In the genomic region with DNA sequence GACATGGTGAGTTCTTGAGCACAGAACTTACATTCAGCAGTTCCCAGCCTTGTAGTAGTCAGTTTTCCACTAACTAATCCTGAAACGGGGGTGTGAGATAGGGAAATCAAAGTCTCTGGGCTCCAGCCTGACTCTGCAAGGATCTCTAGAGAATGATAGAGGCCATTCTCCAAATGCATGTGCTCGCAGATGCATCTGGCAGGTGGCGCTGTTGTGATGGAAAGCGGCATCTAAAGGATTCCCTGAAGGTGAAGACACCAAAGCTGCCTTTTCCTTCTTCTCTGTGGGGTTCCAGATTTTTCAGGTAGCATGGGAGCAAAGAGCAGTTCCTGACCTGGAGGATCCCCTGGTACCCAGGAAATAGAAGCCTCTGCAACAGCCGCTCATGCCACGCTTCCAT, we compare ENCODE assay signal across 8 mouse cellular contexts. TPM values are rescaled to one million over a fixed set of nuclear protein-coding genes. Genes with fewer than 3 reads are reported as not detected.
DNase-seq lines count a peak whose midpoint lies in the region; ATAC-seq and TF ChIP-seq lines count a peak whose summit lies in the region.

No protein-coding gene starts in this region.

- no peak; the same call in 1 of the 2 replicates for ATAC-seq in heart, embryonic 12.5 days (ENCODE audit: insufficient number of reproducible peaks, low FRiP score)
- peak; percentile 32; the same call in 1 of the 2 replicates for ATAC-seq in midbrain, embryonic 13.5 days
- 0 out of 2 replicates have a peak, but pooled peaks have one; percentile 7 for ATAC-seq in stomach, embryonic 14.5 days (ENCODE audit: insufficient number of reproducible peaks, insufficient read depth, low FRiP score, low read depth)

- H3K9me3 ChIP-seq in heart, embryonic 12.5 days (replicated peaks): no peaks in the 10 kb centered on the region
- H3K9me3 ChIP-seq in hindbrain, embryonic 10.5 days: no peaks in the 10 kb centered on the region
- H3K9me3 ChIP-seq in midbrain, embryonic 13.5 days: no peaks in the 10 kb centered on the region
- H3K9me3 ChIP-seq in stomach, embryonic 14.5 days (ENCODE audit: control insufficient read depth, low read depth, low read length): no peaks in the 10 kb centered on the region

- H3K36me3 ChIP-seq in heart, embryonic 12.5 days: peaks cover 22% of the 10 kb centered on the region
- no peaks in the 10 kb centered on the region for H3K36me3 ChIP-seq in hindbrain, embryonic 10.5 days
- H3K36me3 ChIP-seq in midbrain, embryonic 13.5 days: 0 out of 2 replicates have a peak, but pooled peaks cover 6% of the 10 kb centered on the region
- H3K36me3 ChIP-seq in stomach, embryonic 14.5 days (ENCODE audit: control insufficient read depth, insufficient read depth, low read length): peaks cover 16% of the 10 kb centered on the region

- 11% methylated on average over 6 of the region's 6 CpGs for WGBS in heart, embryonic 12.5 days
- 17% methylated on average over 6 of the region's 6 CpGs for WGBS in hindbrain, embryonic 10.5 days
- 16% methylated on average over 6 of the region's 6 CpGs for whole genome bisulfite sequencing in midbrain, embryonic 13.5 days
- WGBS in stomach, embryonic 14.5 days: 17% methylated on average over 6 of the region's 6 CpGs

- no peak overlapping the region for H3K4me2 ChIP-seq in heart, embryonic 12.5 days
- H3K4me2 ChIP-seq in midbrain, embryonic 13.5 days (replicated peaks): no peak overlapping the region; the same call in 1 of the 2 replicates
- H3K4me2 ChIP-seq in stomach, embryonic 14.5 days (replicated peaks; ENCODE audit: low read depth, low read length): no peak overlapping the region

- no peak overlapping the region for H3K27ac ChIP-seq in heart, embryonic 12.5 days (ENCODE audit: poor library complexity, severe bottlenecking)
- H3K27ac ChIP-seq in hindbrain, embryonic 10.5 days: no peak overlapping the region
- H3K27ac ChIP-seq in left cerebral cortex, adult 2 months: peak overlapping the region; percentile 70
- no peak overlapping the region for H3K27ac ChIP-seq in midbrain, embryonic 13.5 days
- no peak overlapping the region for H3K27ac ChIP-seq in stomach, embryonic 14.5 days (ENCODE audit: low read length)

- H3K9ac ChIP-seq in heart, embryonic 12.5 days: no peak overlapping the region
- H3K9ac ChIP-seq in midbrain, embryonic 13.5 days (replicated peaks): no peak overlapping the region
- H3K9ac ChIP-seq in stomach, embryonic 14.5 days (replicated peaks; ENCODE audit: low read depth, low read length): no peak overlapping the region

- no peaks in the 10 kb centered on the region for H3K27me3 ChIP-seq in heart, embryonic 12.5 days (replicated peaks)
- H3K27me3 ChIP-seq in hindbrain, embryonic 10.5 days (ENCODE audit: insufficient read depth, poor library complexity, severe bottlenecking): no peaks in the 10 kb centered on the region
- peaks cover 3% of the 10 kb centered on the region; the same call in 1 of the 2 replicates for H3K27me3 ChIP-seq in midbrain, embryonic 13.5 days
- H3K27me3 ChIP-seq in stomach, embryonic 14.5 days (ENCODE audit: control insufficient read depth, insufficient read depth, low read length): no peaks in the 10 kb centered on the region

- DNase-seq in heart, adult 18-20 months: peak; percentile 46 to 82
- peak; percentile 59 to 71 for DNase-seq in adrenal gland, adult 18-20 months (ENCODE audit: low spot score in 2 of 2)
- peak; percentile 53 for DNase-seq in embryo, embryonic 9.5 days (ENCODE audit: extremely low spot score)
- DNase-seq in hindbrain, embryonic 10.5 days (ENCODE audit: low spot score): peak; percentile 58
- DNase-seq in left cerebral cortex, adult 2 months (ENCODE audit: extremely low spot score in 1 of 2, low spot score in 2 of 2): peak; percentile 62 to 80

- peak; percentile 73 for TF ChIP-seq CTCF in left cerebral cortex, adult 2 months (IDR thresholded peaks at IDR 0.05)

- H3K4me3 ChIP-seq in heart, embryonic 12.5 days: no peak overlapping the region
- H3K4me3 ChIP-seq in hindbrain, embryonic 10.5 days: no peak overlapping the region
- no peak overlapping the region for H3K4me3 ChIP-seq in left cerebral cortex, adult 2 months
- H3K4me3 ChIP-seq in midbrain, embryonic 13.5 days (replicated peaks): no peak overlapping the region
- no peak overlapping the region for H3K4me3 ChIP-seq in stomach, embryonic 14.5 days (ENCODE audit: low read depth, low read length)

- H3K4me1 ChIP-seq in heart, embryonic 12.5 days (replicated peaks): no peaks in the 10 kb centered on the region
- H3K4me1 ChIP-seq in hindbrain, embryonic 10.5 days (replicated peaks): peaks cover 16% of the 10 kb centered on the region
- H3K4me1 ChIP-seq in midbrain, embryonic 13.5 days (replicated peaks): peaks cover 20% of the 10 kb centered on the region
- no peaks in the 10 kb centered on the region for H3K4me1 ChIP-seq in stomach, embryonic 14.5 days (ENCODE audit: control insufficient read depth, insufficient read depth, low read length)

- intact Hi-C loops in left cerebral cortex, adult 2 months (cut with DNase I): loop anchor here (2.0 kb wide), 1 partner anchor 41 kb away; no protein-coding TSS in a partner anchor

RNA-seq across cellular contexts. Expression of a gene that starts 23.0 kb away (rescaled TPM):
- not detected for total RNA-seq in heart, adult 18-20 months (2021)
- polyA plus RNA-seq in heart, embryonic 12.5 days (2016; fragmentation: Nextera tagmentation; extraction: Ambion mirVana): not detected in 2 replicates
- total RNA-seq in adrenal gland, adult 18-20 months (2021): under 1 TPM in 1 of 2 experiments, not detected in 1; 0.19 TPM
- polyA plus RNA-seq in hindbrain, embryonic 10.5 days (2016; fragmentation: Nextera tagmentation; extraction: Ambion mirVana): not detected in 2 replicates
- total RNA-seq in left cerebral cortex, adult 2 months (2021): under 1 TPM in 1 of 2 experiments, not detected in 1; 0.23 TPM
- not detected in 2 replicates for polyA plus RNA-seq in midbrain, embryonic 13.5 days (2015; fragmentation: Nextera tagmentation; extraction: Ambion mirVana)
- polyA plus RNA-seq in stomach, embryonic 14.5 days (2014; fragmentation: Nextera tagmentation; extraction: Ambion mirVana): not detected in 2 replicates

RNA-seq across cellular contexts. Expression of a gene that starts 33.3 kb away (rescaled TPM):
- 10 to 100 TPM; 20.0 to 27.9 TPM for total RNA-seq in heart, adult 18-20 months (2021)
- 15.2 and 15.4 TPM in 2 replicates for polyA plus RNA-seq in heart, embryonic 12.5 days (2016; fragmentation: Nextera tagmentation; extraction: Ambion mirVana)
- total RNA-seq in adrenal gland, adult 18-20 months (2021): 10 to 100 TPM in 1 of 2 experiments, 1 to 10 TPM in 1; 7.8 to 11.0 TPM
- 10.5 and 12.5 TPM in 2 replicates for polyA plus RNA-seq in hindbrain, embryonic 10.5 days (2016; fragmentation: Nextera tagmentation; extraction: Ambion mirVana)
- 10 to 100 TPM; 18.5 to 24.6 TPM for total RNA-seq in left cerebral cortex, adult 2 months (2021)
- polyA plus RNA-seq in midbrain, embryonic 13.5 days (2015; fragmentation: Nextera tagmentation; extraction: Ambion mirVana): 7.3 and 10.8 TPM in 2 replicates
- 18.3 and 23.5 TPM in 2 replicates for polyA plus RNA-seq in stomach, embryonic 14.5 days (2014; fragmentation: Nextera tagmentation; extraction: Ambion mirVana)

RNA-seq across cellular contexts. Expression of a gene that starts 34.8 kb away (rescaled TPM):
- 100 to 1,000 TPM; 954 to 975 TPM for total RNA-seq in heart, adult 18-20 months (2021)
- 25.5 and 26.9 TPM in 2 replicates for polyA plus RNA-seq in heart, embryonic 12.5 days (2016; fragmentation: Nextera tagmentation; extraction: Ambion mirVana)
- total RNA-seq in adrenal gland, adult 18-20 months (2021): under 1 TPM; 0.17 to 0.83 TPM
- 0.36 and 0.42 TPM in 2 replicates for polyA plus RNA-seq in hindbrain, embryonic 10.5 days (2016; fragmentation: Nextera tagmentation; extraction: Ambion mirVana)
- under 1 TPM; 0.23 to 0.61 TPM for total RNA-seq in left cerebral cortex, adult 2 months (2021)
- polyA plus RNA-seq in midbrain, embryonic 13.5 days (2015; fragmentation: Nextera tagmentation; extraction: Ambion mirVana): 0.10 and 0.26 TPM in 2 replicates
- 0.78 and 1.8 TPM in 2 replicates for polyA plus RNA-seq in stomach, embryonic 14.5 days (2014; fragmentation: Nextera tagmentation; extraction: Ambion mirVana)

RNA-seq across cellular contexts. Expression of a gene that starts 59.4 kb away (rescaled TPM):
- total RNA-seq in heart, adult 18-20 months (2021): not detected
- 0.37 TPM in 2 replicates for polyA plus RNA-seq in heart, embryonic 12.5 days (2016; fragmentation: Nextera tagmentation; extraction: Ambion mirVana)
- total RNA-seq in adrenal gland, adult 18-20 months (2021): not detected
- polyA plus RNA-seq in hindbrain, embryonic 10.5 days (2016; fragmentation: Nextera tagmentation; extraction: Ambion mirVana): 0.26 TPM in 1 of 2 replicates, not detected in the other
- 1 to 10 TPM; 1.9 to 2.4 TPM for total RNA-seq in left cerebral cortex, adult 2 months (2021)
- 0.24 and 0.28 TPM in 2 replicates for polyA plus RNA-seq in midbrain, embryonic 13.5 days (2015; fragmentation: Nextera tagmentation; extraction: Ambion mirVana)
- not detected in 2 replicates for polyA plus RNA-seq in stomach, embryonic 14.5 days (2014; fragmentation: Nextera tagmentation; extraction: Ambion mirVana)
